Mouse (Mus musculus): ENCODE data around the gene Ccdc27. TPM values are rescaled to one million over a fixed set of nuclear protein-coding genes. Genes with fewer than 3 reads are reported as not detected.
A peak's percentile ranks its signal among the peaks of the same experiment; 100 is the strongest.

Gene Ccdc27
- polyA plus RNA-seq, 1 experiment from 2014 or later = not detected

GRCm38 (mm10) chr4:154023754-154024601 lies 18.5 kb downstream of the Ccdc27 start:
- Histone ChIP-seq H3K27me3 (ENCODE audit: insufficient read depth, poor library complexity, severe bottlenecking) (peaks cover 21% of the 10 kb centered on the region), H3K27ac (peak overlapping the region; percentile 85), H3K36me3 (peaks cover 41% of the 10 kb centered on the region), H3K4me3 (peak overlapping the region; percentile 68), H3K9me3 (no peaks in the 10 kb centered on the region), H3K4me1 (peaks cover 47% of the 10 kb centered on the region)
- peak; percentile 95 for DNase-seq (ENCODE audit: low spot score)
- 11% methylated on average over 8 of the region's 8 CpGs for WGBS

GRCm38 (mm10) chr4:154022844-154023243 lies 19.6 kb downstream of the Ccdc27 start:
- H3K4me3 ChIP-seq = peak overlapping the region; percentile 68; the same call in 1 of the 2 replicates

GRCm38 (mm10) chr4:154022407-154022806 lies 20.1 kb downstream of the Ccdc27 start:
- Histone ChIP-seq H3K4me3 (no peak overlapping the region), H3K36me3 (peaks cover 56% of the 10 kb centered on the region), H3K9me3 (no peaks in the 10 kb centered on the region), H3K4me1 (peaks cover 47% of the 10 kb centered on the region), H3K27ac (peak overlapping the region; percentile 85; the same call in 1 of the 2 replicates), H3K27me3 (ENCODE audit: insufficient read depth, poor library complexity, severe bottlenecking) (peaks cover 12% of the 10 kb centered on the region)
- WGBS = 73% methylated on average over 4 of the region's 4 CpGs
- DNase-seq (ENCODE audit: low spot score) = no peak

More at GRCm38 (mm10) chr4:154022844-154023243, 19.6 kb downstream of the Ccdc27 start:
- WGBS = 48% methylated on average over 4 of the region's 4 CpGs
- no peak for DNase-seq (ENCODE audit: low spot score)
- H3K27ac ChIP-seq = peak overlapping the region; percentile 85
- peaks cover 47% of the 10 kb centered on the region for H3K4me1 ChIP-seq
- peaks cover 16% of the 10 kb centered on the region for H3K27me3 ChIP-seq (ENCODE audit: insufficient read depth, poor library complexity, severe bottlenecking)
- peaks cover 52% of the 10 kb centered on the region for H3K36me3 ChIP-seq
- no peaks in the 10 kb centered on the region for H3K9me3 ChIP-seq

GRCm38 (mm10) chr4:154021432-154021831 lies 21.0 kb downstream of the Ccdc27 start:
- Histone ChIP-seq H3K27me3 (ENCODE audit: insufficient read depth, poor library complexity, severe bottlenecking) (0 out of 2 replicates have a peak, but pooled peaks cover 2% of the 10 kb centered on the region), H3K9me3 (no peaks in the 10 kb centered on the region), H3K4me1 (peaks cover 45% of the 10 kb centered on the region), H3K4me3 (no peak overlapping the region), H3K27ac (no peak overlapping the region), H3K36me3 (peaks cover 66% of the 10 kb centered on the region)
- no peak for DNase-seq (ENCODE audit: low spot score)
- 82% methylated on average over 9 of the region's 9 CpGs for WGBS

- no peak for DNase-seq (ENCODE audit: low spot score)
- Histone ChIP-seq H3K27me3 (ENCODE audit: insufficient read depth, poor library complexity, severe bottlenecking) (no peaks in the 10 kb centered on the region), H3K4me1 (peaks cover 26% of the 10 kb centered on the region), H3K27ac (no peak overlapping the region), H3K36me3 (peaks cover 85% of the 10 kb centered on the region), H3K4me3 (no peak overlapping the region), H3K9me3 (no peaks in the 10 kb centered on the region)
- 77% methylated on average over 7 of the region's 7 CpGs for WGBS
These were observed 22.9 kb downstream of the Ccdc27 start for GRCm38 (mm10) chr4:154019571-154019970.

GRCm38 (mm10) chr4:154015476-154015875 lies 27.0 kb downstream of the Ccdc27 start:
- Histone ChIP-seq H3K4me1 (peaks cover 18% of the 10 kb centered on the region), H3K27ac (no peak overlapping the region), H3K36me3 (peaks cover 68% of the 10 kb centered on the region), H3K4me3 (no peak overlapping the region), H3K27me3 (ENCODE audit: insufficient read depth, poor library complexity, severe bottlenecking) (no peaks in the 10 kb centered on the region), H3K9me3 (no peaks in the 10 kb centered on the region)
- DNase-seq (ENCODE audit: low spot score) = no peak
- WGBS = 88% methylated on average over 11 of the region's 11 CpGs

GRCm38 (mm10) chr4:154012132-154012882 lies 30.2 kb downstream of the Ccdc27 start:
- Histone ChIP-seq H3K36me3 (peaks cover 36% of the 10 kb centered on the region), H3K27me3 (ENCODE audit: insufficient read depth, poor library complexity, severe bottlenecking) (no peaks in the 10 kb centered on the region), H3K4me3 (peak overlapping the region; percentile 100), H3K4me1 (peaks cover 18% of the 10 kb centered on the region), H3K27ac (peak overlapping the region; percentile 94), H3K9me3 (no peaks in the 10 kb centered on the region)
- no peak for DNase-seq (ENCODE audit: low spot score)
- 2% methylated on average over 55 of the region's 55 CpGs for WGBS

- DNase-seq (ENCODE audit: low spot score) = peak; percentile 93
- peaks cover 35% of the 10 kb centered on the region for H3K36me3 ChIP-seq
- H3K27ac ChIP-seq = peak within 1 kb of the TSS; percentile 94
- peak within 1 kb of the TSS; percentile 100 for H3K4me3 ChIP-seq
- 4% methylated on average over 51 of the region's 59 CpGs for WGBS
- H3K27me3 ChIP-seq (ENCODE audit: insufficient read depth, poor library complexity, severe bottlenecking) = no peaks in the 10 kb centered on the region
- no peaks in the 10 kb centered on the region for H3K9me3 ChIP-seq
- H3K4me1 ChIP-seq = peaks cover 18% of the 10 kb centered on the region
These were observed 30.8 kb downstream of the Ccdc27 start, which contains the start of gene Lrrc47 for GRCm38 (mm10) chr4:154011646-154012089. Gene Lrrc47, plus strand, starts transcription at chr4:154011731.

- 27% methylated on average over 13 of the region's 13 CpGs for WGBS
- Histone ChIP-seq H3K36me3 (peaks cover 35% of the 10 kb centered on the region), H3K27ac (peak overlapping the region; percentile 94), H3K4me1 (peaks cover 18% of the 10 kb centered on the region), H3K9me3 (no peaks in the 10 kb centered on the region), H3K27me3 (ENCODE audit: insufficient read depth, poor library complexity, severe bottlenecking) (no peaks in the 10 kb centered on the region), H3K4me3 (peak overlapping the region; percentile 100)
- DNase-seq (ENCODE audit: low spot score) = no peak
These were observed 31.4 kb downstream of the Ccdc27 start for GRCm38 (mm10) chr4:154010907-154011645.

- Histone ChIP-seq H3K9me3 (no peaks in the 10 kb centered on the region), H3K4me3 (no peak overlapping the region), H3K27ac (no peak overlapping the region), H3K36me3 (peaks cover 42% of the 10 kb centered on the region), H3K27me3 (ENCODE audit: insufficient read depth, poor library complexity, severe bottlenecking) (no peaks in the 10 kb centered on the region), H3K4me1 (peaks cover 7% of the 10 kb centered on the region)
- no peak for DNase-seq (ENCODE audit: low spot score)
- WGBS = 80% methylated on average over 4 of the region's 4 CpGs
These were observed 34.7 kb downstream of the Ccdc27 start for GRCm38 (mm10) chr4:154007759-154008158.

- no peak overlapping the region for H3K27ac ChIP-seq
- H3K4me3 ChIP-seq = no peak overlapping the region
- H3K36me3 ChIP-seq = peaks cover 54% of the 10 kb centered on the region
- no peaks in the 10 kb centered on the region for H3K9me3 ChIP-seq
- no peaks in the 10 kb centered on the region; the same call in 1 of the 2 replicates for H3K4me1 ChIP-seq
- DNase-seq (ENCODE audit: low spot score) = no peak
- 87% methylated on average over 6 of the region's 6 CpGs for WGBS
- H3K27me3 ChIP-seq (ENCODE audit: insufficient read depth, poor library complexity, severe bottlenecking) = no peaks in the 10 kb centered on the region
These were observed 36.2 kb downstream of the Ccdc27 start for GRCm38 (mm10) chr4:154006264-154006663.

- peaks cover 54% of the 10 kb centered on the region for H3K36me3 ChIP-seq
- no peak for DNase-seq (ENCODE audit: low spot score)
- no peaks in the 10 kb centered on the region for H3K27me3 ChIP-seq (ENCODE audit: insufficient read depth, poor library complexity, severe bottlenecking)
- 89% methylated on average over 5 of the region's 5 CpGs for WGBS
- no peaks in the 10 kb centered on the region for H3K9me3 ChIP-seq
- H3K4me3 ChIP-seq = no peak overlapping the region
- H3K27ac ChIP-seq = no peak overlapping the region
- no peaks in the 10 kb centered on the region for H3K4me1 ChIP-seq
These were observed 37.0 kb downstream of the Ccdc27 start for GRCm38 (mm10) chr4:154005488-154005887.

All from heart, embryonic 10.5 days (tissue).